Comparison of ENCODE assay signal across 14 mouse cellular contexts in genomic region chr14:47581681-47582080, GRCm38 (mm10). TPM values are rescaled to one million over a fixed set of nuclear protein-coding genes. Genes with fewer than 3 reads are reported as not detected.
DNase-seq lines count a peak whose midpoint lies in the region; ATAC-seq and TF ChIP-seq lines count a peak whose summit lies in the region.
"Had no signal": no experiment of that assay in that cellular context is flagged by ENCODE, and none has a peak within 500 bp of the region (broad histone marks: within the 10 kb centered on the region; RNA-seq: fewer than 3 reads in every experiment).

No protein-coding gene starts in this region.

- H3K27ac ChIP-seq in intestine, postnatal 0 days (ENCODE audit: low read depth, low read length): no peak overlapping the region
- H3K27ac ChIP-seq in intestine, embryonic 15.5 days: no peak overlapping the region
- H3K27ac ChIP-seq in liver, embryonic 14.5 days: no peak overlapping the region
- H3K27ac ChIP-seq in liver, embryonic 11.5 days (ENCODE audit: low read depth, low read length): no peak overlapping the region
- H3K27ac ChIP-seq: forebrain, embryonic 13.5 days; liver, embryonic 13.5 days; midbrain, embryonic 13.5 days; neural tube, embryonic 13.5 days had no signal

- no peaks in the 10 kb centered on the region for H3K27me3 ChIP-seq in intestine, postnatal 0 days (replicated peaks; ENCODE audit: control insufficient read depth, insufficient read depth, low read length)
- H3K27me3 ChIP-seq in intestine, embryonic 15.5 days (replicated peaks): no peaks in the 10 kb centered on the region
- no peaks in the 10 kb centered on the region for H3K27me3 ChIP-seq in liver, embryonic 14.5 days (ENCODE audit: control insufficient read depth, insufficient read depth, low read length)
- H3K27me3 ChIP-seq in liver, embryonic 11.5 days (replicated peaks; ENCODE audit: control insufficient read depth, insufficient read depth, low read length): no peaks in the 10 kb centered on the region
- H3K27me3 ChIP-seq: forebrain, embryonic 13.5 days; liver, embryonic 13.5 days; midbrain, embryonic 13.5 days; neural tube, embryonic 13.5 days had no signal

- DNase-seq in adrenal gland, postnatal 14 days: peak; percentile 35
- DNase-seq in adrenal gland, adult 8-10 months: no peak
- no peak for DNase-seq in liver, embryonic 14.5 days (ENCODE audit: low read depth in 3 of 3, low spot score in 3 of 3)
- no peak for DNase-seq in liver, embryonic 11.5 days (ENCODE audit: low spot score)
- DNase-seq in fibroblast of lung, adult 2 months (ENCODE audit: low read depth): peak; percentile 26
- no peak for DNase-seq in spleen, postnatal 14 days (ENCODE audit: low spot score in 2 of 2)
- DNase-seq: gastrocnemius, postnatal 25 days; thymus, postnatal 25 days had no signal

- H3K4me3 ChIP-seq in intestine, postnatal 0 days (ENCODE audit: low read depth, low read length): no peak overlapping the region
- H3K4me3 ChIP-seq in intestine, embryonic 15.5 days (replicated peaks): no peak overlapping the region
- H3K4me3 ChIP-seq in liver, embryonic 14.5 days (ENCODE audit: insufficient read depth in 1 of 2, low read depth in 2 of 2, low read length in 2 of 2): no peak overlapping the region
- H3K4me3 ChIP-seq in liver, embryonic 11.5 days (ENCODE audit: low read depth, low read length): no peak overlapping the region
- H3K4me3 ChIP-seq: forebrain, embryonic 13.5 days; liver, embryonic 13.5 days; midbrain, embryonic 13.5 days; neural tube, embryonic 13.5 days had no signal

- H3K9me3 ChIP-seq in intestine, postnatal 0 days (ENCODE audit: control insufficient read depth): no peaks in the 10 kb centered on the region
- H3K9me3 ChIP-seq in intestine, embryonic 15.5 days: no peaks in the 10 kb centered on the region
- H3K9me3 ChIP-seq in liver, embryonic 14.5 days (ENCODE audit: control insufficient read depth, low read length): no peaks in the 10 kb centered on the region
- H3K9me3 ChIP-seq in liver, embryonic 11.5 days (ENCODE audit: control insufficient read depth, low read length): no peaks in the 10 kb centered on the region
- H3K9me3 ChIP-seq: forebrain, embryonic 13.5 days; liver, embryonic 13.5 days; midbrain, embryonic 13.5 days; neural tube, embryonic 13.5 days had no signal

- no peak overlapping the region for H3K4me2 ChIP-seq in intestine, postnatal 0 days (replicated peaks; ENCODE audit: low read depth)
- H3K4me2 ChIP-seq in intestine, embryonic 15.5 days (replicated peaks): no peak overlapping the region
- no peak overlapping the region for H3K4me2 ChIP-seq in liver, embryonic 14.5 days (ENCODE audit: low read depth)
- H3K4me2 ChIP-seq in liver, embryonic 11.5 days: no peak overlapping the region
- H3K4me2 ChIP-seq: forebrain, embryonic 13.5 days; liver, embryonic 13.5 days; midbrain, embryonic 13.5 days; neural tube, embryonic 13.5 days had no signal

- no peak for TF ChIP-seq EP300 in liver, embryonic 14.5 days (IDR thresholded peaks at IDR 0.05; ENCODE audit: low read depth)

- 54% methylated on average over 2 of the region's 2 CpGs for WGBS in intestine, postnatal 0 days
- WGBS in intestine, embryonic 15.5 days: 61% methylated on average over 2 of the region's 2 CpGs
- WGBS in liver, embryonic 14.5 days (ENCODE audit: insufficient replicate concordance): 43% methylated on average over 2 of the region's 2 CpGs
- 63% methylated on average over 2 of the region's 2 CpGs for WGBS in liver, embryonic 11.5 days

- H3K9ac ChIP-seq in intestine, postnatal 0 days (ENCODE audit: low read depth, low read length): no peak overlapping the region
- H3K9ac ChIP-seq in intestine, embryonic 15.5 days: no peak overlapping the region
- no peak overlapping the region for H3K9ac ChIP-seq in liver, embryonic 14.5 days (replicated peaks)
- no peak overlapping the region for H3K9ac ChIP-seq in liver, embryonic 11.5 days (ENCODE audit: low read depth, low read length)
- H3K9ac ChIP-seq: forebrain, embryonic 13.5 days; liver, embryonic 13.5 days; midbrain, embryonic 13.5 days; neural tube, embryonic 13.5 days had no signal

- no peak for ATAC-seq in intestine, postnatal 0 days
- no peak for ATAC-seq in intestine, embryonic 15.5 days
- no peak for ATAC-seq in liver, embryonic 14.5 days (ENCODE audit: insufficient read depth)
- no peak for ATAC-seq in liver, embryonic 11.5 days (replicated peaks; ENCODE audit: low FRiP score)
- ATAC-seq: forebrain, embryonic 13.5 days; midbrain, embryonic 13.5 days had no signal

- TF ChIP-seq CTCF in intestine, postnatal 0 days (IDR thresholded peaks at IDR 0.05; ENCODE audit: low read depth): peak; percentile 35; the same call in 1 of the 2 replicates
- TF ChIP-seq CTCF in liver, embryonic 14.5 days (IDR thresholded peaks at IDR 0.05; ENCODE audit: low read depth): peak; percentile 18; the same call in 1 of the 2 replicates

- no peaks in the 10 kb centered on the region for H3K36me3 ChIP-seq in intestine, postnatal 0 days (ENCODE audit: control insufficient read depth, insufficient read depth)
- H3K36me3 ChIP-seq in intestine, embryonic 15.5 days: no peaks in the 10 kb centered on the region
- no peaks in the 10 kb centered on the region for H3K36me3 ChIP-seq in liver, embryonic 14.5 days (replicated peaks; ENCODE audit: control insufficient read depth, insufficient read depth, low read depth)
- no peaks in the 10 kb centered on the region for H3K36me3 ChIP-seq in liver, embryonic 11.5 days (ENCODE audit: control insufficient read depth, insufficient read depth, low read length)
- H3K36me3 ChIP-seq: liver, embryonic 13.5 days; midbrain, embryonic 13.5 days; neural tube, embryonic 13.5 days had no signal

- no peaks in the 10 kb centered on the region for H3K4me1 ChIP-seq in intestine, postnatal 0 days (replicated peaks; ENCODE audit: control insufficient read depth, insufficient read depth, low read length)
- no peaks in the 10 kb centered on the region for H3K4me1 ChIP-seq in intestine, embryonic 15.5 days (replicated peaks)
- H3K4me1 ChIP-seq in liver, embryonic 14.5 days (replicated peaks; ENCODE audit: control insufficient read depth in 2 of 2, insufficient read depth in 2 of 2, low read length in 1 of 2): peaks cover 4 to 6% of the 10 kb centered on the region in 2 experiments
- no peaks in the 10 kb centered on the region for H3K4me1 ChIP-seq in liver, embryonic 11.5 days (replicated peaks; ENCODE audit: control insufficient read depth, insufficient read depth, low read length)
- H3K4me1 ChIP-seq: forebrain, embryonic 13.5 days; midbrain, embryonic 13.5 days; neural tube, embryonic 13.5 days had no signal

RNA-seq across cellular contexts. Expression of gene Atg14, which starts 11.2 kb away (rescaled TPM):
- 12.3 and 14.0 TPM in 2 replicates for total RNA-seq in adrenal gland, postnatal 14 days (2021)
- total RNA-seq in adrenal gland, adult 8-10 months (2022): 10 to 100 TPM; 14.2 to 21.5 (median 20.2) TPM
- 6.4 and 7.8 TPM in 2 replicates for polyA plus RNA-seq in intestine, postnatal 0 days (2015; fragmentation: Nextera tagmentation; extraction: Ambion mirVana)
- polyA plus RNA-seq in intestine, embryonic 15.5 days (2015; fragmentation: Nextera tagmentation; extraction: Ambion mirVana): 10.3 and 12.4 TPM in 2 replicates
- 3.0 and 3.7 TPM in 2 replicates for polyA plus RNA-seq in liver, embryonic 14.5 days (2012; rRNA removed)
- 5.9 and 6.1 TPM in 2 replicates for polyA plus RNA-seq in liver, embryonic 14.5 days (2014; fragmentation: Nextera tagmentation; extraction: Ambion mirVana)
- 9.8 and 10.2 TPM in 2 replicates for polyA plus RNA-seq in liver, embryonic 11.5 days (2014; fragmentation: Nextera tagmentation; extraction: Ambion mirVana)

Comparison
In these comparisons a context has a peak if more than half of its experiments do, and no peak if none do; other contexts are left out.
1. DNase-seq: peak in adrenal gland, postnatal 14 days (single experiment) and fibroblast of lung, adult 2 months (single experiment); none in adrenal gland, adult 8-10 months (single experiment), liver, embryonic 14.5 days (0 of 3), liver, embryonic 11.5 days (single experiment) and spleen, postnatal 14 days (0 of 2).